Mouse (Mus musculus) layer of hippocampus, adult 6 months (tissue): Measurements from ENCODE around the gene Defb33. TPM values are rescaled to one million over a fixed set of nuclear protein-coding genes. Genes with fewer than 3 reads are reported as not detected.

ENCODE experiments used
- long read RNA-seq, 2 experiments: library from polyadenylated mRNA; unstranded; transcript quantifications; one replicate each; pipeline ENCODE4 v2.0.0; 2019 to 2020
- polyA plus RNA-seq: library from polyadenylated mRNA; unstranded; fragments of <200 nt; fragmentation: Nextera tagmentation; gene quantifications from 2 replicates; pipeline ENCODE4 v1.2.3, GENCODE M21; 2021

Defb33 gene
- polyA plus RNA-seq: not detected in 2 replicates
- long read RNA-seq, experiment 1: 0 reads
- long read RNA-seq, experiment 2: 0 reads

GRCm38 (mm10) chr8:20892369-20892768, at the start of gene Defb33:
TSS of gene Defb33 (plus strand) at chr8:20892669.

GRCm38 (mm10) chr8:20902527-20902926, 10.1 kb downstream of the Defb33 start, which contains the start of gene Gm15056:
TSS of gene Gm15056 (minus strand) at chr8:20902627.

DNA sequence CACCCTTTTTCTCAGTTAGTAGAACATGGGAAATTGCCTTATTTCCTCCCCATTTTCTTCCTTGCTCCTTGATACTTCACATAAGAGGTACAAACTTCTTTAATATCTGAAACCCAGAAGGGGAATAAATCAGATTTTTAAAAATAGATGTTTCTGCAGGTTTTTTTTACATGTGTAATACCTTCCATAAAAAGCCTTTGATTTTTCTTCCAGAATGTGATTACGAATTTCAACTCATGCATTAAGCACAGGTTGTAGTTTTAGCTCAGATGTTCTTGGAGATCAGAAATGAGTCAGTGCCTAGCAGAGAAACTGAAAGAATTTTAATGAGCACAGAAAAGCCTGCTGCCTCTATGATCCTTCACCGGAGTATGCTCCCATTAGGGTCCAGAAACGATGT, 29.5 kb downstream of the Defb33 start, which contains the start of gene Gm6040:
Gene Gm6040 (minus strand): TSS at position 101 of the 400 bp plus-strand sequence.

GRCm38 (mm10) chr8:20944610-20945009, 52.1 kb downstream of the Defb33 start, which contains the start of gene AY761185:
TSS of gene AY761185 (minus strand) at chr8:20944710.

Other genes starting within 250 kb of the Defb33 start
- gene Gm15056, start 10.0 kb downstream of the Defb33 start, polyA plus RNA-seq: not detected in 2 replicates
- gene Gm6040, start 29.4 kb downstream of the Defb33 start, polyA plus RNA-seq: not detected in 2 replicates
- not detected in 2 replicates for gene AY761185, start 52.0 kb downstream of the Defb33 start, polyA plus RNA-seq
- gene Defa21, start 132.9 kb downstream of the Defb33 start, polyA plus RNA-seq: not detected in 2 replicates
- gene Defa23, start 162.4 kb downstream of the Defb33 start, polyA plus RNA-seq: not detected in 2 replicates
- gene Defa35, start 172.4 kb downstream of the Defb33 start, polyA plus RNA-seq: not detected in 2 replicates
- not detected in 2 replicates for gene Defa25, start 191.8 kb downstream of the Defb33 start, polyA plus RNA-seq
- not detected in 2 replicates for gene Gm14851, start 203.4 kb downstream of the Defb33 start, polyA plus RNA-seq
- not detected in 2 replicates for gene Defa30, start 242.0 kb downstream of the Defb33 start, polyA plus RNA-seq